Mouse (Mus musculus): Measurements from ENCODE around the gene Slco1a5.
A peak's percentile ranks its signal among the peaks of the same experiment; 100 is the strongest.
"Not testable (repeated sequence)": the region's sequence is repeated elsewhere in the genome, so short reads cannot be mapped to it uniquely, and the experiment has no call there.

Gene Slco1a5

GRCm38 (mm10) chr6:142322881-142323280, at the start of gene Slco1a5:
Gene Slco1a5, minus strand, starts transcription at chr6:142322981.
- DNase-seq (ENCODE audit: extremely low read depth, insufficient read length, low spot score) = no peak

- DNase-seq (ENCODE audit: extremely low read depth, insufficient read length, low spot score) = no peak
Observed at GRCm38 (mm10) chr6:142369568-142369967, 46.8 kb upstream of the Slco1a5 start.

- no peak for DNase-seq (ENCODE audit: extremely low read depth, insufficient read length, low spot score)
Observed at GRCm38 (mm10) chr6:142367565-142367964, 44.8 kb upstream of the Slco1a5 start.

- DNase-seq (ENCODE audit: extremely low read depth, insufficient read length, low spot score) = no peak
Observed at GRCm38 (mm10) chr6:142366473-142367018, 43.8 kb upstream of the Slco1a5 start.

- DNase-seq (ENCODE audit: extremely low read depth, insufficient read length, low spot score) = peak; percentile 48
Observed at GRCm38 (mm10) chr6:142365742-142366472, 43.1 kb upstream of the Slco1a5 start.

- no peak for DNase-seq (ENCODE audit: extremely low read depth, insufficient read length, low spot score)
Observed at GRCm38 (mm10) chr6:142363019-142363576, 40.3 kb upstream of the Slco1a5 start.

GRCm38 (mm10) chr6:142362036-142362435, 39.3 kb upstream of the Slco1a5 start:
- DNase-seq (ENCODE audit: extremely low read depth, insufficient read length, low spot score) = no peak

GRCm38 (mm10) chr6:142357106-142357505, 34.3 kb upstream of the Slco1a5 start:
- no peak for DNase-seq (ENCODE audit: extremely low read depth, insufficient read length, low spot score)

GRCm38 (mm10) chr6:142352099-142352498, 29.3 kb upstream of the Slco1a5 start:
- DNase-seq (ENCODE audit: extremely low read depth, insufficient read length, low spot score) = not testable (repeated sequence)

GRCm38 (mm10) chr6:142347431-142348385, 24.9 kb upstream of the Slco1a5 start:
- no peak for DNase-seq (ENCODE audit: extremely low read depth, insufficient read length, low spot score)

GRCm38 (mm10) chr6:142346181-142347110, 23.7 kb upstream of the Slco1a5 start:
- DNase-seq (ENCODE audit: extremely low read depth, insufficient read length, low spot score) = no peak

- peak; percentile 96 for DNase-seq (ENCODE audit: extremely low read depth, insufficient read length, low spot score)
Observed at GRCm38 (mm10) chr6:142345440-142346038, 22.8 kb upstream of the Slco1a5 start, which contains the start of gene Pyroxd1. Gene Pyroxd1, plus strand, starts transcription at chr6:142345654.

GRCm38 (mm10) chr6:142343561-142343960, 20.8 kb upstream of the Slco1a5 start:
- no peak for DNase-seq (ENCODE audit: extremely low read depth, insufficient read length, low spot score)

- peak; percentile 65 for DNase-seq (ENCODE audit: extremely low read depth, insufficient read length, low spot score)
Observed at GRCm38 (mm10) chr6:142339576-142339975, 16.8 kb upstream of the Slco1a5 start.

- peak; percentile 54 for DNase-seq (ENCODE audit: extremely low read depth, insufficient read length, low spot score)
Observed at GRCm38 (mm10) chr6:142338961-142339360, 16.2 kb upstream of the Slco1a5 start.

GRCm38 (mm10) chr6:142329201-142329600, 6.4 kb upstream of the Slco1a5 start:
- DNase-seq (ENCODE audit: extremely low read depth, insufficient read length, low spot score) = no peak

- DNase-seq (ENCODE audit: extremely low read depth, insufficient read length, low spot score) = no peak
Observed at GRCm38 (mm10) chr6:142326598-142326997, 3.8 kb upstream of the Slco1a5 start.

GRCm38 (mm10) chr6:142317106-142317505, 5.7 kb downstream of the Slco1a5 start:
- no peak for DNase-seq (ENCODE audit: extremely low read depth, insufficient read length, low spot score)

GRCm38 (mm10) chr6:142314285-142314684, 8.5 kb downstream of the Slco1a5 start:
- no peak for DNase-seq (ENCODE audit: extremely low read depth, insufficient read length, low spot score)

Measured in 3134 (cell line).